Mouse (Mus musculus): ENCODE data around the gene Plppr1.

- TF ChIP-seq CTCF (IDR thresholded peaks at IDR 0.05; ENCODE audit: borderline replicate concordance, insufficient read depth, low read length) (no peak), POLR2A (IDR thresholded peaks at IDR 0.05; ENCODE audit: low read depth, low read length) (no peak)
Measured at GRCm38 (mm10) chr4:49072886-49073285, 13.8 kb downstream of the Plppr1 start.

Data from embryonic fibroblast, embryonic 13.5 days (primary cell).